24 mouse cellular contexts compared by ENCODE assay signal in the genomic region with DNA sequence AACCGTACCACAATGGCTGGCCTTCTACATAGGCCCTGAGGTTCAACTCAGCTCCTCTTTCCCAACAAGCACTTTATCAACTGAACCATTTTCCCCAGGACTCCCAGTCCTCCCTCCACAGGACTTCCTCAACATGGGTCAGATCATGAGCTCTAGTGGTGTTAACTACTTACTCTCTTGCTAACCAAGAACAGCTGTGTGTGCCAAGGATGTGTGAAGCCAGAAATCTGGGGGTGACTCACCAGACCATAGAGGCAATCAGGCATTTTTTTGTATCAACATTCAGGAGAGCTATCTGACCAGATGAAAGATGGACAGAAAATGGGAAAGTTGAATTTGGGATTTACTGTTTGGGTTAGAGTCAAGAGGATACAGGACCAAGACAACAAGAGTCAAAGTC.
DNase-seq lines count a peak whose midpoint lies in the region; ATAC-seq and TF ChIP-seq lines count a peak whose summit lies in the region.
"Had no signal": no experiment of that assay in that cellular context is flagged by ENCODE, and none has a peak within 500 bp of the region (broad histone marks: within the 10 kb centered on the region; RNA-seq: fewer than 3 reads in every experiment).

No protein-coding gene starts in this region.

- no peaks in the 10 kb centered on the region for H3K36me3 ChIP-seq in C2C12 (ENCODE audit: control insufficient read depth, insufficient read depth)
- H3K36me3 ChIP-seq in hindbrain, embryonic 11.5 days (ENCODE audit: control insufficient read depth, insufficient read depth, low read length), result no peaks in the 10 kb centered on the region
- H3K36me3 ChIP-seq: embryonic facial prominence, embryonic 10.5 days; embryonic facial prominence, embryonic 12.5 days; forebrain, embryonic 15.5 days; G1E had no signal

- no peaks in the 10 kb centered on the region for H3K9me3 ChIP-seq in hindbrain, embryonic 11.5 days (ENCODE audit: control insufficient read depth, low read length)
- H3K9me3 ChIP-seq: embryonic facial prominence, embryonic 10.5 days; embryonic facial prominence, embryonic 12.5 days; forebrain, embryonic 13.5 days; forebrain, embryonic 15.5 days had no signal

- no peak overlapping the region for H3K9ac ChIP-seq in hindbrain, embryonic 11.5 days (ENCODE audit: low read depth, low read length)
- H3K9ac ChIP-seq: embryonic facial prominence, embryonic 12.5 days; forebrain, embryonic 13.5 days; forebrain, embryonic 15.5 days; forebrain, postnatal 0 days had no signal

- no peak for ATAC-seq in hindbrain, embryonic 11.5 days (ENCODE audit: low FRiP score)
- ATAC-seq: forebrain, embryonic 13.5 days; forebrain, embryonic 15.5 days; forebrain, postnatal 0 days; Patski had no signal

- 81% methylated on average over 1 of the region's 1 CpGs for WGBS in hindbrain, embryonic 11.5 days

- H3ac ChIP-seq in C2C12 (ENCODE audit: control insufficient read depth, insufficient read length, low read depth), result no peak overlapping the region

- DNase-seq in 3134 (ENCODE audit: extremely low read depth, insufficient read length, low spot score), result peak; percentile 25
- peak; percentile 40 for DNase-seq in Muller cell, postnatal 12 days (ENCODE audit: inconsistent ontology term)
- peak; percentile 18 for DNase-seq in hindlimb bud, embryonic 11.5 days (ENCODE audit: extremely low spot score, low read depth, low spot score)
- no peak for DNase-seq in right cerebral cortex, postnatal 14 days
- no peak for DNase-seq in cerebellum, adult 11 months
- no peak for DNase-seq in hindbrain, embryonic 11.5 days (ENCODE audit: low spot score)
- DNase-seq in spleen, postnatal 10 days (ENCODE audit: low spot score in 2 of 2), result no peak
- DNase-seq: adrenal gland, adult 2 months; adrenal gland, postnatal 10 days; adrenal gland, postnatal 25 days; B cell, adult 2 months; cerebellum, adult 11-12 months; cerebellum, adult 2 months; cerebellum, adult 9-10 months; cerebellum, postnatal 10 days; cerebellum, postnatal 25 days; forebrain, postnatal 0 days had no signal

- no peaks in the 10 kb centered on the region for H3K79me3 ChIP-seq in C2C12 (ENCODE audit: low read depth)

- H3K4me2 ChIP-seq in hindbrain, embryonic 11.5 days (replicated peaks; ENCODE audit: low read depth, low read length), result no peak overlapping the region
- H3K4me2 ChIP-seq: embryonic facial prominence, embryonic 12.5 days; forebrain, embryonic 13.5 days; forebrain, embryonic 15.5 days had no signal

- no peak overlapping the region for H3K4me3 ChIP-seq in C2C12 (ENCODE audit: insufficient read depth, poor library complexity, severe bottlenecking)
- H3K4me3 ChIP-seq in hindbrain, embryonic 11.5 days (ENCODE audit: low read depth, low read length), result no peak overlapping the region
- H3K4me3 ChIP-seq: embryonic facial prominence, embryonic 10.5 days; embryonic facial prominence, embryonic 12.5 days; forebrain, embryonic 13.5 days; forebrain, embryonic 15.5 days had no signal

- H3K27ac ChIP-seq in hindbrain, embryonic 11.5 days (ENCODE audit: low read depth, low read length), result no peak overlapping the region
- H3K27ac ChIP-seq: embryonic facial prominence, embryonic 10.5 days; embryonic facial prominence, embryonic 12.5 days; forebrain, embryonic 13.5 days; forebrain, embryonic 15.5 days had no signal

- no peaks in the 10 kb centered on the region for H3K4me1 ChIP-seq in hindbrain, embryonic 11.5 days (replicated peaks; ENCODE audit: control insufficient read depth, insufficient read depth, low read length)

- no peaks in the 10 kb centered on the region for H3K79me2 ChIP-seq in C2C12 (ENCODE audit: control insufficient read depth, insufficient read depth)

- TF ChIP-seq CTCF in C2C12 (IDR thresholded peaks at IDR 0.05; ENCODE audit: control insufficient read depth, insufficient read depth, insufficient read length), result no peak

- no peaks in the 10 kb centered on the region for H3K27me3 ChIP-seq in C2C12 (ENCODE audit: control insufficient read depth, insufficient read depth, insufficient read length)
- H3K27me3 ChIP-seq in hindbrain, embryonic 11.5 days (ENCODE audit: control insufficient read depth, insufficient read depth, low read length), result no peaks in the 10 kb centered on the region

TF ChIP-seq in C2C12, 6 proteins besides CTCF, POLR2A, EP300 and RAD21:
- TF ChIP-seq MYOD1 (IDR thresholded peaks at IDR 0.05; ENCODE audit: control insufficient read depth, insufficient read length, low read depth) (peak; percentile 50), USF1 (IDR thresholded peaks at IDR 0.05; ENCODE audit: low read depth) (no peak)

Comparison
In these comparisons a context has a peak if more than half of its experiments do, and no peak if none do; other contexts are left out.
1. DNase-seq: peak in 3134 (single experiment), Muller cell, postnatal 12 days (single experiment) and hindlimb bud, embryonic 11.5 days (single experiment); none in right cerebral cortex, postnatal 14 days (single experiment), cerebellum, adult 11 months (single experiment), hindbrain, embryonic 11.5 days (single experiment) and spleen, postnatal 10 days (0 of 2).